Mouse (Mus musculus) heart, postnatal 0 days (tissue): Measurements from ENCODE around the gene Bfsp2. TPM values are rescaled to one million over a fixed set of nuclear protein-coding genes. Genes with fewer than 3 reads are reported as not detected.

Experiments used
- ATAC-seq: fragments of 200-750 bp; cut with Nextera tagmentation; 2 replicates; pipeline ENCODE4 v1.8.0; 2017; ENCODE audit warnings: low read depth, moderate number of reproducible peaks, moderate library complexity; ENCODE audit not compliant: insufficient read depth
- DNase-seq: peaks from one replicate; pipeline ENCODE4 v3.0.0-alpha.2; 2016; ENCODE audit warnings: low spot score
- H3K27ac ChIP-seq: fragments of 300-500 bp; sonication (generic); 2 replicates; pipeline ENCODE4 v1.5.1; 2014; ENCODE audit warnings: low read depth, mild to moderate bottlenecking
- H3K27me3 ChIP-seq: fragments of 300-500 bp; sonication (generic); 2 replicates; pipeline ENCODE4 v1.6.1; 2014; ENCODE audit warnings: low read length, mixed read lengths; ENCODE audit not compliant: control insufficient read depth, insufficient read depth
- H3K36me3 ChIP-seq: fragments of 300-500 bp; sonication (generic); replicated peaks from 2 replicates; pipeline ENCODE4 v1.6.1; 2014; ENCODE audit warnings: low read length, mixed read lengths; ENCODE audit not compliant: control insufficient read depth, insufficient read depth
- H3K4me1 ChIP-seq: fragments of 300-500 bp; sonication (generic); 2 replicates; pipeline ENCODE4 v1.6.1; 2014; ENCODE audit warnings: antibody characterized with exemption; ENCODE audit not compliant: control insufficient read depth, insufficient read depth
- H3K4me2 ChIP-seq: fragments of 300-500 bp; sonication (generic); 2 replicates; pipeline ENCODE4 v1.6.1; 2014; ENCODE audit warnings: low read depth, mild to moderate bottlenecking, low read length, moderate library complexity
- H3K4me3 ChIP-seq: fragments of 300-500 bp; sonication (generic); 2 replicates; pipeline ENCODE4 v1.5.1; 2014; ENCODE audit warnings: low read depth, low read length
- H3K9ac ChIP-seq: fragments of 300-500 bp; sonication (generic); replicated peaks from 2 replicates; pipeline ENCODE4 v1.6.1; 2014; ENCODE audit warnings: low read depth, low read length, mixed read lengths
- H3K9me3 ChIP-seq: fragments of 300-500 bp; sonication (generic); replicated peaks from 2 replicates; pipeline ENCODE4 v1.6.1; 2016; ENCODE audit warnings: low read length; ENCODE audit not compliant: control insufficient read depth
- CTCF ChIP-seq: IDR thresholded peaks from 2 replicates; pipeline ENCODE4 v1.5.1; 2016; ENCODE audit warnings: antibody characterized with exemption, control low read depth, low read depth
- EP300 ChIP-seq: IDR thresholded peaks from 2 replicates; pipeline ENCODE4 v1.6.1; 2016; ENCODE audit warnings: antibody characterized with exemption, low read depth
- WGBS: fragments of 180-500 bp; shearing (Covaris S2); extraction: QIAGEN DNeasy Blood & Tissue Kit; methylation state at CpG from one replicate; pipeline ENCODE4 v1.1.7; 2014; 5-methylcytosine and 5-hydroxymethylcytosine counted together
- polyA plus RNA-seq: library from polyadenylated mRNA; unstranded; fragments of >200 nt; fragmentation: Nextera tagmentation; extraction: Ambion mirVana; gene quantifications from 2 replicates; pipeline ENCODE4 v1.2.1, GENCODE M21; 2015
- total RNA-seq: library from RNA; depleted of rRNA; stranded (reverse); fragments of >200 nt; gene quantifications from 2 replicates; pipeline ENCODE4 v1.2.3, GENCODE M21; 2014; ENCODE audit warnings: low replicate concordance

Bfsp2 gene
- total and polyA plus RNA-seq, 2 experiments from 2014 or later, result 2.3 TPM; not detected in 1

- ATAC-seq (no peak), DNase-seq (no peak)
- no peaks in the 10 kb centered on the region for H3K36me3 ChIP-seq
- H3K4me3 ChIP-seq, result no peak overlapping the region
- no peak overlapping the region for H3K4me2 ChIP-seq
- 76% methylated on average over 4 of the region's 4 CpGs for WGBS
- no peak overlapping the region for H3K9ac ChIP-seq
- H3K27ac ChIP-seq, result no peak overlapping the region
- H3K9me3 ChIP-seq, result no peaks in the 10 kb centered on the region
- TF ChIP-seq CTCF, result no peak
- TF ChIP-seq EP300, result no peak
- H3K4me1 ChIP-seq, result no peaks in the 10 kb centered on the region
- H3K27me3 ChIP-seq, result no peaks in the 10 kb centered on the region
Measured at GRCm38 (mm10) chr9:103408136-103408777, 72.0 kb downstream of the Bfsp2 start.

GRCm38 (mm10) chr9:103403331-103403973 lies 76.8 kb downstream of the Bfsp2 start:
- DNase-seq (no peak), ATAC-seq (no peak)
- H3K4me3 ChIP-seq, result no peak overlapping the region
- 57% methylated on average over 4 of the region's 4 CpGs for WGBS
- no peak overlapping the region for H3K4me2 ChIP-seq
- H3K27me3 ChIP-seq, result no peaks in the 10 kb centered on the region
- H3K4me1 ChIP-seq, result 0 out of 2 replicates have a peak, but pooled peaks cover 7% of the 10 kb centered on the region
- H3K36me3 ChIP-seq, result no peaks in the 10 kb centered on the region
- H3K9ac ChIP-seq, result no peak overlapping the region
- H3K9me3 ChIP-seq, result no peaks in the 10 kb centered on the region
- H3K27ac ChIP-seq, result no peak overlapping the region; the same call in 1 of the 2 replicates
- TF ChIP-seq CTCF, result no peak
- TF ChIP-seq EP300, result no peak

- Histone ChIP-seq H3K36me3 (no peaks in the 10 kb centered on the region), H3K9ac (no peak overlapping the region), H3K4me3 (no peak overlapping the region), H3K4me1 (0 out of 2 replicates have a peak, but pooled peaks cover 7% of the 10 kb centered on the region), H3K27ac (peak overlapping the region; percentile 61; the same call in 1 of the 2 replicates), H3K4me2 (peak overlapping the region; percentile 12; the same call in 1 of the 2 replicates), H3K9me3 (no peaks in the 10 kb centered on the region), H3K27me3 (no peaks in the 10 kb centered on the region)
- TF ChIP-seq CTCF (no peak), EP300 (peak; percentile 35; the same call in 1 of the 2 replicates)
- ATAC-seq, result peak; percentile 72
- DNase-seq, result peak; percentile 36
- 36% methylated on average over 21 of the region's 21 CpGs for WGBS
Measured at GRCm38 (mm10) chr9:103398509-103399157, 81.6 kb downstream of the Bfsp2 start.

- no peak overlapping the region for H3K27ac ChIP-seq
- peaks cover 5% of the 10 kb centered on the region; the same call in 1 of the 2 replicates for H3K4me1 ChIP-seq
- H3K4me2 ChIP-seq, result no peak overlapping the region
- no peak for ATAC-seq
- H3K9me3 ChIP-seq, result no peaks in the 10 kb centered on the region
- WGBS, result 82% methylated on average over 11 of the region's 11 CpGs
- no peak overlapping the region for H3K9ac ChIP-seq
- no peaks in the 10 kb centered on the region for H3K36me3 ChIP-seq
- DNase-seq, result no peak
- H3K4me3 ChIP-seq, result no peak overlapping the region
- TF ChIP-seq CTCF (no peak), EP300 (no peak)
- H3K27me3 ChIP-seq, result no peaks in the 10 kb centered on the region
Measured at GRCm38 (mm10) chr9:103393256-103393655, 87.0 kb downstream of the Bfsp2 start.

GRCm38 (mm10) chr9:103391796-103392372 lies 88.3 kb downstream of the Bfsp2 start:
- ATAC-seq (no peak), DNase-seq (no peak)
- Histone ChIP-seq H3K9me3 (no peaks in the 10 kb centered on the region), H3K9ac (no peak overlapping the region), H3K4me1 (peaks cover 7% of the 10 kb centered on the region; the same call in 1 of the 2 replicates), H3K36me3 (no peaks in the 10 kb centered on the region), H3K4me3 (no peak overlapping the region), H3K27me3 (no peaks in the 10 kb centered on the region), H3K4me2 (no peak overlapping the region), H3K27ac (no peak overlapping the region)
- no peak for TF ChIP-seq CTCF
- no peak for TF ChIP-seq EP300
- 42% methylated on average over 6 of the region's 6 CpGs for WGBS
